Mouse (Mus musculus) E14TG2a.4 (cell line): ENCODE data around the gene Eps8.

Experiments
- CTCF ChIP-seq: conservative IDR thresholded peaks from 2 replicates; pipeline ENCODE4 v1.5.1; 2014; ENCODE audit warnings: low read length
- POU5F1 ChIP-seq: IDR thresholded peaks from 2 replicates; pipeline ENCODE4 v1.6.1; 2014; ENCODE audit warnings: low read length, borderline replicate concordance

GRCm38 (mm10) chr6:137629603-137630231 lies 25.0 kb downstream of the Eps8 start:
- TF ChIP-seq CTCF: no peak
- TF ChIP-seq POU5F1: no peak
